Mouse (Mus musculus): ENCODE data around the gene Rpl41.
"Not testable (repeated sequence)": the region's sequence is repeated elsewhere in the genome, so short reads cannot be mapped to it uniquely, and the experiment has no call there.

Gene Rpl41

DNA sequence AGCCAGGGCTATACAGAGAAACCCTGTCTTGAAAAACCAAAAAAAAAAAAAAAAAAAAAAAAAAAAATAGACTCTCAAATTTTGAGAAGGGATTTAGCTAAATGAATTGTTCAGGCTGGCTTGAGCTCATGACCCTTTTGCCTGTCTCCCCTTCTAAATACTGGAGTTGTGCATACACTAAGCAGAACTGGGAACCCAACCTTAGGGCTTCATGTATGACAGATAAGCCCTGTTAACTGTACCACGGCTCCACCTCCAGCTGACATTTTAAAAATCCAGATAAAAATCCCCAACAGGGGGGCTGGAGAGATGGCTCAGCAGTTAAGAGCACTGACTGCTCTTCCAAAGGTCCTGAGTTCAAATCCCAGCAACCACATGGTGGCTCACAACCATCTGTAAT is 6.5 kb upstream of the Rpl41 start:
- not testable (repeated sequence) for DNase-seq

GRCm38 (mm10) chr10:128550144-128550823 is 1.2 kb upstream of the Rpl41 start:
- DNase-seq, result not testable (repeated sequence)

- peak; percentile 23 for DNase-seq
Measured at GRCm38 (mm10) chr10:128549682-128550057, 565 bp upstream of the Rpl41 start.

- DNase-seq, result peak; percentile 33
Measured at GRCm38 (mm10) chr10:128548051-128548791, 884 bp downstream of the Rpl41 start.

GRCm38 (mm10) chr10:128547361-128548032 is 1.6 kb downstream of the Rpl41 start, which contains the start of gene Zc3h10:
Gene Zc3h10 (minus strand): TSS chr10:128547774.
- peak; percentile 96 for DNase-seq

- no peak for DNase-seq
Measured at GRCm38 (mm10) chr10:128546787-128547186, 2.3 kb downstream of the Rpl41 start.

DNA sequence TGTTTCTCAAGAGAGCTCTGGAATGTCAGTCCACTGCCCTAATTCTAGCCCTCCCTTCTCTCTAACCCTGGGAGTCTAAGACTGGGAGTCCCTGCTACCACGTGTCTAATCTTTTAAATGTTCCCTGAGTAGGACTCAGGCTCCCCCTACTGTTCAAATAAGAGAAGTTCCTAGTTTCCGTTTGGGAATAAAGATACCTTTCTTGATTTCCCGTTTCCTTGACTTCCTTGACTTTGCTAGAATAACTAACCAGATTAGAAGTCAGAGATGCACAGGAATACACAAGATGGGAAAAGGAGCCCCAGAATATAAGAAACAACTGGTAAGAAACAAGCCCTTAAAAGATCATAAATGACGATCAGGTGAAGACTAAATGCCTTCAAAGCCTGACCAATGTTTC is 2.7 kb downstream of the Rpl41 start:
- no peak for DNase-seq

DNA sequence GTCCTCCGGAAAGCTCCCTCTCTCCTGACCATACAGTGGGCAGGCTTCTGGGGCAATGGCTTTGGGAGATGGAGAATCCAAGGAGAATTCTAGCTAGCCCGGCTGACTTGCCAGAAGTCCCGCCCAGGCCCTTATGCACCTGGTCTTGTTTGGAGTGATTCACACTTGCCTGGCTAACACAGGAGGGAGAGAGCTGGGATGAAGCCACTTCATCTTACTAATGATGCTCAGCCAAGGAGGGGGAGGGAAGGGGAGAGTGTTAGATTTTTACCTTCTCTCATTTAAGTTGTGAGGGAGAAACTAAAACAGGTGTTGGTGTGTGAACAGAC is 3.6 kb downstream of the Rpl41 start:
- DNase-seq, result no peak

GRCm38 (mm10) chr10:128544674-128545569 is 4.2 kb downstream of the Rpl41 start:
- peak; percentile 10 for DNase-seq

GRCm38 (mm10) chr10:128544151-128544657 is 4.9 kb downstream of the Rpl41 start:
- DNase-seq, result no peak

DNA sequence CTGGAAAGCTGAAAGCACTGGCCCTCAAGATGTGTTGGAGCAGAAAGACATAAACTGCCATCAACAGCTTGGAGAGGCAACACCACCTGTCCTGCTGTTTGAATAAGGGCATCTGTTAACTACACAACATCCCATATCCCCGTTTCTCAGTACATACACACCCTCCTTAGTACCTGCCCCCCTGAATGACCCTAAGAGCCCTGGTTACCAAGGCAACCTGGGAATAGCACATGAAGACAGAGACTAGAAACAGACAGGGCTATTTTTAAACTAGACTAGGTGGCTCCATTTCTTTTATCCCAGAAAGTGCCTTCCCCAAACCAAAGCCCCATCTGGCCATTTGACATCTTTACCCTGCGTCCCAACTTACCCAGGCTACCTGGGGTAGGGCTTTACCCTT is 6.0 kb downstream of the Rpl41 start:
- DNase-seq, result no peak

DNA sequence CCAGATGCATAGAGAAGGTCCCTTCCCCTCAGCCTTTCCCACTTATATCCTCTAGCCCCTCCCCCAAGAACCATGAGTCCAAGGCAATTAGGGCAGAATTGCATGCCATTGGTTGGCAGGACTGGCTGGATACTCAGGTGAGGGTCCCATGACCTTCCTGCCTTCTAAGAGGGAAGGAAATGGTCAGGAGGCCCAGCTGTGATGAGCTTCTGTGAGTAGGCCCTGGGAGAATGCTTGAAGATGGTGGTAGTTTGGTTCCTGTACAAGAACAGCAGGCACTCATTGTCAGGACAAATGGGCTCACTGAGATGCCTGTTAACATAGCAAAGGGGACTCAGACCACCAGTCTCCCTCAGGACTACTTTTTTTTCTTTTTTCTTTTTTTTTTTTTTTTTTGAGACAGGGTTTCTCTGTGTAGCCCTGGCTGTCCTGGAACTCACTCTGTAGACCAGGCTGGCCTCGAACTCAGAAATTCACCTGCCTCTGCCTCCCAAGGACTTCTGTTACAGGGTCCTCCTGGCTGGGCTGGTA is 10.7 kb downstream of the Rpl41 start:
- DNase-seq, result no peak

DNA sequence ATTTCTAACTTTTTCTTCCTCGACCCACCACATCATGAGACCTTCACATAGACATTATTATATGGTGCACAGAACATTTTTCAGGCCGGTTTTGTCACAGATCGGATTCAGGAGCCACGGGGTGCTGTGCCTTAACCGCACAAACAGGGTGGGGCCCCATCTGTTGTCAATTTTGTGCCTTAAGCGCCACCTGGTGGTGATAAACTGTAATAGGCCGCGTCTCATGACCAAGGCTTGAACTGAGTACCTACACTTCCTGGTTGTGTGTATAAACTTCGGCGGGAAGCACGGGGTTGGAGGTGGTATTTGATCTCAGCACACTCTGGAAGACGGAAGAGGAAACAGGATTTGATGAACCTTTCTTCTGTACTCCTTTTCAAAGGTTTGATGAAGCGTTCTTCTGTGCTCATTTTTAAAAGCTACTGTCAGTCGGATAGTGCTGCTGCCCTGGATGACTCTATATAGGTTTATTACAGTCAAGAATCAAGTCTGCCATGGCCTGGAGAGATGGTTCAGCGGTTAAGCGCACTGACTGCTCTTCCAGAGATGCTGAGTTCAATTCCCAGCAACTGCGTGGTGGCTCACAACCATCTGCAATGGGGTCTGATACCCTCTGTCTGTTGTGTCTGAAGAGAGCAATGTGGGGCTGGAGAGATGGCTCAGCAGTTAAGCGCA is 12.7 kb downstream of the Rpl41 start:
- peak; percentile 93 for DNase-seq

- no peak for DNase-seq
Measured at GRCm38 (mm10) chr10:128535624-128536265, 13.4 kb downstream of the Rpl41 start.

GRCm38 (mm10) chr10:128535206-128535605 is 13.9 kb downstream of the Rpl41 start:
- no peak for DNase-seq

DNA sequence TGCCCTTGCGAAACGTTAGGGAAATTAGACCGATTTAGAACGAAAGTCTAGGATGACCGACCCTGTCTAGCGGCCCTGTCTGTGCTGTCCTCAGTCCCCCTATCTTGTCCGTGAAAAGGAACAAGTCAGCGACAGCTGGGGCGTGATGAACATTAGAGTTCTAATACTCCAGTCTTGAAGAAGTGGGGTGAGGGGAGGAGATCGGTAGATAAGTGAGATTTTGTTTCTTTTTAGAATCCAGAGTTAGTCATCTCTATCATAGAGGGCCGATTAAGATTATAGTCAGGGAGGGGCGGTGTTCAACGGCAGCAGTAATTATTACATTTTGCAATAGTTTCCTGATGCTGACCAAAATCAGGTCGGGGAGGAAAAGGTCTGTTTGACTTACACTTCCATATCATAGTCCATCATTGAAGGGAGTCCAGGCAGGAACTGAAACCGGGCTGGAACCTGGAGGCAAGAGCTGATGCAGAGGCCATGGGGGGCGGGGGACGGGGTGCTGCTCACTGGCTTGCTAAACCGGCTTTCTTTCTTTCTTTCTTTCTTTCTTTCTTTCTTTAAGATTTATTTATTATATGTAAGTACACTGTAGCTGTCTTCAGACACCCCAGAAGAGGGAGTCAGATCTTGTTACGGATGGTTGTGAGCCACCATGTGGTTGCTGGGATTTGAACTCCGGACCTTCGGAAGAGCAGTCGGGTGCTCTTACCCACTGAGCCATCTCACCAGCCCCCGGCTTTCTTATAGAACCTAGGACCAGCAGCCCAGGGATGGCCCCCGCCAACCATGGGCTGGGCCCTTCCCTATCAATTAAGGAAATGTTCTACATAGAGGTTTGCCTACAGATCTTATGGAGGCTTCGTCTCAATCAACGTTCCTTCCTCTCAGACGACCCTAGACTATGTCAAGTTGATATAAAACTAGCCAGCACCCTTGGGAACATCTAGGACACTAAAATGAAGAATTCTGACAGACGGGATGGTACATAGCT is 22.4 kb downstream of the Rpl41 start:
- no peak for DNase-seq

DNA sequence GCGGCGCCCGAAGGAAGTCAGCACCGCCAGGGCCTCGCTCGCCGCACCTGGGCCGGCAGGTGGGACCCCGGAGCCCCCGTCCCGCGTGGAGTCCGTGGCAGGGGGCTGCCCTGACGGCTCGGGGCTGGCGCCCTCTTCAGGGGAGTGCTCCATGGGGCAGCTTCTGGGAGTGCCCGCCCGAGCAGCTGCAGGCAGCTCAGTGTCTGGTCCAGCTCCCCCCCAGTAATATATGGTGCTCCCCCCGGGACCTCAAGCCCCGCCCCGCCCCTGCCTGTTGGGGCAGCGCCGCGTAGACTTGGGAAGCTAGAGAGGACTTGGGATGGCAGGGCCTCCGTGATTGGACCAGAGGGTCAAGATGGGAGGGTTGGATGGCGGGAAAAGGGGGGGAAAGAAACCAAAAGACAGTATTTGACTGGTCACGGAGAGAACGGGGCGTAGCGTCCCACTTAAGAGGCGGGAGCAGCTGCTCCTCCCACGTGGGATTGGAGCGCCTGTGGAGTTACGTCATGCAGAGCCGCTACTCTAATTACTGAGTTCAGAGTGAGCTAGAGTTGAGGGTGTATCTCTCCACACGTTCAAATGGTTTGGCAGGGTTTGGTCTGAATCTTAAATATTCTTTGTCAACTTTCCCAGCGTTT is 23.3 kb downstream of the Rpl41 start, which contains the start of gene Esyt1:
Esyt1 (minus strand) TSS at position 201 of the 638 bp plus-strand sequence.
- DNase-seq, result peak; percentile 90

DNA sequence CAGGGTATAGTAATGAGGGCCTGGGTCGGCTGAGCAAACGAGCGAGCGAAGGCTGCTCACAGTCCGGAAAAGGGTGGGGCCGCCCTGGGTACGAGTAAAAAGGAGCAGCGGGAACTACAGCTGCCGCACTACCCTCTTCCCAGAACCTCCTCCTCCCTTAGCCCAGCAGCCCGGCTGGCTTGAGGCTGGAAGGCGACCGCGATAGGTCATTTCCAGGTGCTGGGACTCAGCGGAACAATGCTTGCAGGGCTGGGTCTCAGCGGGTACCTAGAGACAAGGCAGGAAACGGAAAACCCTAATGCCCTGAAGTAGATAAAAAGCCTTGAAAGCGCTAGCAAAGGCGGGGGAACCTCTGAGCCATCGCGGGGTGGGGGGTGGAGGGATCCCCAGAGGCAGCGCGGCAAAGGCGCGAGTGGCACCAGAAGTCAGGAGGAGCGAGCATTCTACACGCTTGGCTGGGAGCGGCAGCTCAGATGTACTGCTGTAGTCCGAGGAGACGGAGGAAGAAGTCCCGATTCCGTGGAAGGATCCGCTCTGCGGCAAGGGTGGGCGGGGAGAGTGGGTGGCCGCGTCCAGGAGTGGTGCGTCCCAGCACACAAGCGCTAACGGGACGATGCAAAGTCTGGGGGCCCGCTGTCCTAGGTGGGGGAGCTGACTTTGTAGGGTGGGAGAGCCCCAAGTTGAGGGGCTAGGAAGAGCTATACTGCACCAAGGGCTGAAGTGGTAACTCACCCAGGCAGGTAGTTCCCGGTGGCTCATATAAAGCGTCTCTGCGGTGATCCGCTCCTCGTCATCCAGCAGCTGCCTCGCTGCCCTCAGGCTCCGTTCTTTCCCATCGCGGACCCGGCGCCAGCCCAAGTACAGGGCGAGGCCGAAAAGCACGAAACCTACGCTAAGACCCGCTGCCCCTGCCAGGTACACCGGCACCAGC is 24.1 kb downstream of the Rpl41 start:
- DNase-seq, result peak; percentile 79

All from thymus, postnatal 14 days (tissue).